Mouse (Mus musculus): ENCODE measurements around the gene 9930111J21Rik1. TPM values are rescaled to one million over a fixed set of nuclear protein-coding genes. Genes with fewer than 3 reads are reported as not detected.
"Not testable (repeated sequence)": the region's sequence is repeated elsewhere in the genome, so short reads cannot be mapped to it uniquely, and the experiment has no call there.

The 9930111J21Rik1 gene
- polyA plus RNA-seq, 1 experiment from 2014 or later: 0.24 TPM

DNA sequence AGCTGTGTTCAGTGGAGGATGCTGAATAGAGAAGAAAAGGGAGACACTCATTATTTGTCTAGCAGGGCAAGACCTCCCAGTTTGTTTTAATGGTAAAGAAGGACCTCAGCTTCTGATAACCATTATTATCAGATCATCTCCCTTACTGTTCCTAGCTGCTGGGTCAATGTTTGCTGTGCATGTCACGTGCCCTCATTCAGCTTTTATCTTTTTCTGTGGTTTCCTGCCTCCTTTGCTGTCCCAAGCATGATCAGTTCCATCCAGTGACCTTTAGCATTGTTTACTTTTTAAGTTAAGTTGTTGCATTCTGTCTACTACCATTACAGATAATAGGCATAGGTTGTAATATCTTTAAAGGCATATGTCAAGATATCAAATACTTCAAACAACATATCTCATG is 70.7 kb downstream of the 9930111J21Rik1 start:
- Histone ChIP-seq H3K4me3 (replicated peaks) (no peak overlapping the region), H3K27ac (replicated peaks) (no peak overlapping the region), H3K9me3 (replicated peaks) (no peaks in the 10 kb centered on the region), H3K27me3 (replicated peaks) (no peaks in the 10 kb centered on the region), H3K4me2 (no peak overlapping the region), H3K9ac (replicated peaks) (no peak overlapping the region), H3K4me1 (no peaks in the 10 kb centered on the region), H3K36me3 (no peaks in the 10 kb centered on the region)
- no peak for ATAC-seq (ENCODE audit: low FRiP score)
- 68% methylated on average over 1 of the region's 1 CpGs for WGBS

DNA sequence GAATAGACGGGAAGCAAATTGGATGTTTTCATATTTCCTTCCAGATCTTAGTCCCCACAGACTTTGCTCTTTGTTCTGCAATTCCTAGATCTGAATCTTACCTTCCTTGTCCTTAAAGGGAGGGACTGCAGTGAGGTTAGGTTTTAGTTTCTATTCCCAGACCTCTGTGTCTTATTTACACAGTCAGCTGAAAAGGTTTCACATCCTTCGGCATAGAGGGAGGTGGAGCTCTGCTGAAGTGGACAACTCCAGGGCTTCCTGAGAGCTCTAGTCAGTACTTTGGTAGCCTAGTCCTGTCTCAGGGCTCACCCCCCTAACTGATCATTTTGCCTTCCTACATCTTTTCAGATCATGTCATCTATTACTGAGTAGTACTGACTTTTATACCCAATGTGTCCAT is 77.2 kb downstream of the 9930111J21Rik1 start, which contains the start of gene Gm5431:
Gene Gm5431, minus strand, starts transcription at position 194 of the 400 bp plus-strand sequence.
- Histone ChIP-seq H3K9ac (replicated peaks) (no peak within 1 kb of the TSS), H3K4me1 (no peaks in the 10 kb centered on the region), H3K27me3 (replicated peaks) (no peaks in the 10 kb centered on the region), H3K9me3 (replicated peaks) (no peaks in the 10 kb centered on the region), H3K27ac (replicated peaks) (no peak within 1 kb of the TSS), H3K4me3 (replicated peaks) (no peak within 1 kb of the TSS), H3K4me2 (no peak within 1 kb of the TSS), H3K36me3 (no peaks in the 10 kb centered on the region)
- 79% methylated on average over 2 of the region's 2 CpGs for WGBS
- ATAC-seq (ENCODE audit: low FRiP score): no peak

DNA sequence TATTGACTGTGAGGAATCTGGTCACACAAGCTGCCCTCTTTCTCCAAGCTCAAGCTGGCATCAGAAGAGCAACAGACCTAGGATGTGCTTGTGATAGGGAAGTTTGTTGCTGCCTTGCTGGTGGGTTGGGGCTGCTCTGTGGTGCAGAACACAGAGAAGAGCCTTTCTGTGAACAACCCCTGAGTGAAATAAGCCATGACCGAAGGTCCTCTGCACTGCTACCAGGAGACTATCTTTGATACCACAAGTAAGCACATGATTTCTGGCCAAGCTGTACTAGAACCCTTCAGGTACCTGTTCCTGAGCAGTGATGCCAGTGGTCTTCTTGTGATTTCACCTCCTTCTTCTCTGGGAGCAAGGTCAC is 77.6 kb downstream of the 9930111J21Rik1 start:
- not testable (repeated sequence) for ATAC-seq (ENCODE audit: low FRiP score)
- WGBS: 96% methylated on average over 1 of the region's 1 CpGs

DNA sequence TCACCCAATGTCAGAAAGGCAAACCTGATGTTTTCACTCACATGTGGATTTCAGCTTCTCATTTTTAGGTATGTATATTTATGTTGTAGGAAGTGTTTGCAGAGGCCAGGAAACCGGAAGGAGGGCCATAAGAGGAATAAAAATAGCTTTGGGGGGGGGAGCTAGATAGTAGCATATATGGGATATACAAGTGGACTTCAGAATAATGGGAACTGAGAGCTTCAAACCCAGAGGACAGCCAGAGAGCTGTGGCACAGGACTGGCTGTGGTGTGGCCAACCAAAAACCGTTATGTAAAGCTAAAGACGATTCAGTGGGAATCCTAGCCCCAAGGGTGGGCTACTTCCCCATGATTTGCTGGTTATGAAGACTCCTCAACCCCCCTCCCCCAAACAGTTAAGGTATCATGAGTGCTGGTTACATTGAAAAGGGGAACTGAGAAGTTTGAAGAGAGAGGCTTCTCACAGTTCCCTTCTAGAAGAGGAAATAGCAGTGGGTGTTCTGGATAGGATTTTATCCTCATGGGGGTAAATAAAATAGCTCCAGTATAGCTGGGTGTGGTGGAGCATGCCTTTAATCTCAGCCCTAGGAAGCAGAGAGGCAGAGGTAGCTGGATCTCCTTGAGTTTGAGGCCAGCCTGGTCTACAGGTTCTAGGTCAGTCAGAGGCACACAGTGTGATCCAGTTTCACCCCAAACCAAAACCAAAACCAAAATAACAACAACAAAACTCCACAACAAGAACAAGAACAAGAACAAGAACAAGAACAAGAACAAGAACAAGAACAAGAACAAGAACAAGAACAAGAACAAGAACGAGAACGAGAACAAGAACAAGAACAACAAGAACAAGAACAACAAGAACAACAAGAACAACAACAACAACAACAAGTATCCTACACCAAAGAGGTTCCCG is 78.3 kb downstream of the 9930111J21Rik1 start:
- not testable (repeated sequence) for ATAC-seq (ENCODE audit: low FRiP score); H3K27ac ChIP-seq (replicated peaks)
- WGBS: 83% methylated on average over 6 of the region's 6 CpGs

More for the DNA sequence above, 77.6 kb downstream of the 9930111J21Rik1 start:
- not testable (repeated sequence) for H3K9me3 ChIP-seq (replicated peaks); H3K4me2 ChIP-seq; H3K4me3 ChIP-seq (replicated peaks); H3K27ac ChIP-seq (replicated peaks); H3K27me3 ChIP-seq (replicated peaks); H3K9ac ChIP-seq (replicated peaks); H3K4me1 ChIP-seq; H3K36me3 ChIP-seq

DNA sequence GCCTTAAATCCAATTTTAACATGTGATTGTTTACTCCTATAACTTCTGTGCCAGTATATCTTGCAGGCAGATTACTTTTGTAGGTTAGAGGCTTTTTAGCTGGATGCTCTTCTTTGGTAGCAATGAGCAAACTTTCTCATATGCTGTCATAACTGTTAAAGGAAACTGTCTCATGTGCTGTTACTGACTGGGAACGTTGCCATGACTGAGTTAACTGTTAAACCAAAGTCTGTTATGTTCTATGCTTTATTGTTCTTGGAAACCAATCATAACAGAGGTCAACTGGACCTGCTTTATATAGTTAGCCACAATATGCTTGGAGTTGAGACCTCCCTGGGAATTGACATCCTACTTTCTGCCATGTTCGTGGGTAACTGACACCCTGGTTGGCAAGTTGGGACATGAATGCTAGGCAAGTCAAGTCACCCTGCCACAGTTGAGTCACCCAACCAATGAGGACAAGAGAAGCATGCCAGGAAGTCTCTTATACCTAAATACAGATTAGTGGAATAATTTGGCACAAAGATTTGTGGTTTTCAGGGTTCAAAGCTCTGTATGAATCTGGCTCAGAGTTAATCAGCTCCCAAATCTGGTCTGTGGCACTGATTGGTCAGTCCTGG is 80.3 kb downstream of the 9930111J21Rik1 start:
- 78% methylated on average over 2 of the region's 2 CpGs for WGBS
- Histone ChIP-seq H3K4me3 (replicated peaks) (no peak overlapping the region), H3K27ac (replicated peaks) (no peak overlapping the region), H3K27me3 (replicated peaks) (no peaks in the 10 kb centered on the region), H3K4me1 (no peaks in the 10 kb centered on the region), H3K36me3 (no peaks in the 10 kb centered on the region), H3K9me3 (replicated peaks) (no peaks in the 10 kb centered on the region), H3K9ac (replicated peaks) (no peak overlapping the region), H3K4me2 (no peak overlapping the region)
- ATAC-seq (ENCODE audit: low FRiP score): no peak

More for the DNA sequence above, 78.3 kb downstream of the 9930111J21Rik1 start:
- H3K9ac ChIP-seq (replicated peaks); H3K36me3 ChIP-seq; H3K4me3 ChIP-seq (replicated peaks); H3K4me2 ChIP-seq; H3K27me3 ChIP-seq (replicated peaks); H3K4me1 ChIP-seq; H3K9me3 ChIP-seq (replicated peaks): not testable (repeated sequence)

Other genes starting within 250 kb of the 9930111J21Rik1 start
- 351 and 459 TPM in 2 replicates for gene Rack1, start 179.1 kb downstream of the 9930111J21Rik1 start, polyA plus RNA-seq (2015; fragmentation: Nextera tagmentation; extraction: Ambion mirVana)
- gene Trim41, start 162.0 kb downstream of the 9930111J21Rik1 start, polyA plus RNA-seq (2015; fragmentation: Nextera tagmentation; extraction: Ambion mirVana): 6.4 and 7.3 TPM in 2 replicates
- 2.1 and 2.6 TPM in 2 replicates for gene Trim7, start 153.3 kb downstream of the 9930111J21Rik1 start, polyA plus RNA-seq (2015; fragmentation: Nextera tagmentation; extraction: Ambion mirVana)
- 2.9 and 3.3 TPM in 2 replicates for gene Gm12184, start 152.7 kb downstream of the 9930111J21Rik1 start, polyA plus RNA-seq (2015; fragmentation: Nextera tagmentation; extraction: Ambion mirVana)
- gene Irgm1, start 107.7 kb downstream of the 9930111J21Rik1 start, polyA plus RNA-seq (2015; fragmentation: Nextera tagmentation; extraction: Ambion mirVana): 4.2 and 12.2 TPM in 2 replicates
- gene Gm5431, start 77.2 kb downstream of the 9930111J21Rik1 start, polyA plus RNA-seq (2015; fragmentation: Nextera tagmentation; extraction: Ambion mirVana): 0.18 and 0.24 TPM in 2 replicates
- gene Psme2b, start 33.2 kb downstream of the 9930111J21Rik1 start, polyA plus RNA-seq (2015; fragmentation: Nextera tagmentation; extraction: Ambion mirVana): 2.2 and 3.4 TPM in 2 replicates
- gene Olfr56, start 509 bp downstream of the 9930111J21Rik1 start, polyA plus RNA-seq (2015; fragmentation: Nextera tagmentation; extraction: Ambion mirVana): not detected in 2 replicates
- gene Gm12185, start 12.8 kb upstream of the 9930111J21Rik1 start, polyA plus RNA-seq (2015; fragmentation: Nextera tagmentation; extraction: Ambion mirVana): 0.10 TPM in 1 of 2 replicates, not detected in the other
- gene Tgtp1, start 14.8 kb upstream of the 9930111J21Rik1 start, polyA plus RNA-seq (2015; fragmentation: Nextera tagmentation; extraction: Ambion mirVana): 7.9 TPM in 1 of 2 replicates, not detected in the other
- gene 9930111J21Rik2, start 71.8 kb upstream of the 9930111J21Rik1 start, polyA plus RNA-seq (2015; fragmentation: Nextera tagmentation; extraction: Ambion mirVana): 0.36 and 0.64 TPM in 2 replicates
- gene Tgtp2, start 84.8 kb upstream of the 9930111J21Rik1 start, polyA plus RNA-seq (2015; fragmentation: Nextera tagmentation; extraction: Ambion mirVana): 0.14 and 8.5 TPM in 2 replicates
- 0.64 and 6.6 TPM in 2 replicates for gene Ifi47, start 97.2 kb upstream of the 9930111J21Rik1 start, polyA plus RNA-seq (2015; fragmentation: Nextera tagmentation; extraction: Ambion mirVana)
- not detected in 2 replicates for gene Olfr1396, start 135.5 kb upstream of the 9930111J21Rik1 start, polyA plus RNA-seq (2015; fragmentation: Nextera tagmentation; extraction: Ambion mirVana)
- gene Olfr1395, start 162.9 kb upstream of the 9930111J21Rik1 start, polyA plus RNA-seq (2015; fragmentation: Nextera tagmentation; extraction: Ambion mirVana): not detected in 2 replicates
- not detected in 2 replicates for gene Olfr1394, start 175.0 kb upstream of the 9930111J21Rik1 start, polyA plus RNA-seq (2015; fragmentation: Nextera tagmentation; extraction: Ambion mirVana)
- gene Btnl9, start 207.8 kb upstream of the 9930111J21Rik1 start, polyA plus RNA-seq (2015; fragmentation: Nextera tagmentation; extraction: Ambion mirVana): 0.17 and 0.59 TPM in 2 replicates
- 33.6 and 38.2 TPM in 2 replicates for gene Zfp62, start 223.9 kb upstream of the 9930111J21Rik1 start, polyA plus RNA-seq (2015; fragmentation: Nextera tagmentation; extraction: Ambion mirVana)

Measured in neural tube, embryonic 15.5 days (tissue).